Mouse (Mus musculus) cortical plate, adult 2 months (tissue): ENCODE results near the gene Set.

Experiments
- CTCF ChIP-seq: fragments of 200-500 bp; IDR thresholded peaks from 2 replicates; pipeline ENCODE4 v1.5.1; 2011; ENCODE audit warnings: mild to moderate bottlenecking, control low read depth, low read length; ENCODE audit not compliant: insufficient read depth; ENCODE audit errors: extremely low read depth
- POLR2A ChIP-seq: fragments of 200-500 bp; IDR thresholded peaks from 2 replicates; pipeline ENCODE4 v1.6.1; 2011; ENCODE audit warnings: mild to moderate bottlenecking, low read length, control low read depth; ENCODE audit not compliant: insufficient read depth; ENCODE audit errors: extremely low read depth

DNA sequence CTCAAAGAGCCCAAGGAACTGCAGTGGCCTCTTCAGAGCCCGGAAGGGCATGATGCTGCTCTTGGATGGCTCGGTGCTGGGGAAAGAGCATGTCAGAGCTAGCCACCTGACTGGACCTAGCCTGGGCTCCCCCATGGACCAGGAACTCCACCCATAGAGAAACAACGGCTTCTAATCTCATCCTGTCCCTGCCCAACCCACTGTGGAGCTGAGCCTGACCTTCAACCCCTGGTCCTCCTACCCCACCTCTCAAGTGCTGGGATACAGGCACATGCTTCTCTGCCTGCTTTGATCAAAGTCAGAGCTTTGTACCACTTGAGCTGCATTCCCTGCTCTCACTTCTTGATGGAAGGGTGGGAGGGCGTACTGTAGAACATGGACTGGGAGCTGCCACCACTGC is 51.1 kb downstream of the Set start:
- TF ChIP-seq CTCF, result no peak
- TF ChIP-seq POLR2A, result no peak
